ENCODE assay signal across 1 mouse cellular context in genomic region chr4:155494891-155495290, GRCm38 (mm10).
TF ChIP-seq lines count a peak whose summit lies in the region.

No protein-coding gene starts in this region.

TF ChIP-seq in CH12.LX, 34 proteins besides CTCF, POLR2A, EP300 and RAD21:
- TF ChIP-seq CHD1 (IDR thresholded peaks at IDR 0.05; ENCODE audit: low read depth, low read length), result no peak
- no peak for TF ChIP-seq ETS1 (conservative IDR thresholded peaks at IDR 0.05; ENCODE audit: low read depth, low read length)
- TF ChIP-seq ZKSCAN1 (IDR thresholded peaks at IDR 0.05; ENCODE audit: borderline replicate concordance, low read depth, low read length), result no peak
- no peak for TF ChIP-seq JUND (conservative IDR thresholded peaks at IDR 0.05; ENCODE audit: low read depth, low read length)
- no peak for TF ChIP-seq MYC (IDR thresholded peaks at IDR 0.05; ENCODE audit: low read depth, low read length)
- TF ChIP-seq GABPA (IDR thresholded peaks at IDR 0.05; ENCODE audit: insufficient replicate concordance, low read depth, low read length), result no peak
- TF ChIP-seq KAT2A (IDR thresholded peaks at IDR 0.05; ENCODE audit: insufficient replicate concordance, low read length), result no peak
- no peak for TF ChIP-seq JUN (IDR thresholded peaks at IDR 0.05; ENCODE audit: insufficient read depth, low read depth, low read length)
- TF ChIP-seq MEF2A (IDR thresholded peaks at IDR 0.05; ENCODE audit: borderline replicate concordance, low read depth, low read length), result no peak
- TF ChIP-seq USF2 (conservative IDR thresholded peaks at IDR 0.05; ENCODE audit: low read depth, low read length), result no peak
- no peak for TF ChIP-seq NELFE (IDR thresholded peaks at IDR 0.05; ENCODE audit: low read depth, low read length)
- no peak for TF ChIP-seq BHLHE40 (IDR thresholded peaks at IDR 0.05; ENCODE audit: low read depth, low read length)
- no peak for TF ChIP-seq TCF12 (IDR thresholded peaks at IDR 0.05; ENCODE audit: low read depth, low read length)
- TF ChIP-seq ELF1 (IDR thresholded peaks at IDR 0.05; ENCODE audit: low read depth, low read length), result no peak
- no peak for TF ChIP-seq TBP (conservative IDR thresholded peaks at IDR 0.05; ENCODE audit: low read depth, low read length)
- TF ChIP-seq PAX5 (IDR thresholded peaks at IDR 0.05; ENCODE audit: low read length), result no peak
- TF ChIP-seq RCOR1 (conservative IDR thresholded peaks at IDR 0.05; ENCODE audit: low read depth, low read length), result no peak
- no peak for TF ChIP-seq USF1 (IDR thresholded peaks at IDR 0.05; ENCODE audit: low read depth, low read length)
